Mouse (Mus musculus) ES-Bruce4 (cell line): ENCODE measurements around the gene Zfp462. TPM values are rescaled to one million over a fixed set of nuclear protein-coding genes. Genes with fewer than 3 reads are reported as not detected.

Experiments
- H3K27ac ChIP-seq: 2 replicates; pipeline ENCODE4 v1.5.1; 2012; ENCODE audit warnings: low read length, inconsistent platforms; ENCODE audit not compliant: insufficient read depth
- H3K27me3 ChIP-seq: 2 replicates; pipeline ENCODE4 v1.6.1; 2012; ENCODE audit warnings: mild to moderate bottlenecking, low read length, inconsistent platforms; ENCODE audit not compliant: control insufficient read depth, poor library complexity, insufficient read depth, severe bottlenecking
- H3K36me3 ChIP-seq: 2 replicates; pipeline ENCODE4 v1.6.1; 2012; ENCODE audit warnings: inconsistent platforms, mild to moderate bottlenecking, low read length, moderate library complexity; ENCODE audit not compliant: control insufficient read depth, poor library complexity, insufficient read depth, severe bottlenecking
- H3K4me1 ChIP-seq: one replicate; pipeline ENCODE4 v1.8.1; 2011; ENCODE audit warnings: low read length; ENCODE audit not compliant: control insufficient read depth, insufficient read depth
- H3K4me3 ChIP-seq: 2 replicates; pipeline ENCODE4 v1.5.1; 2011; ENCODE audit warnings: low read depth, mild to moderate bottlenecking, low read length
- H3K9ac ChIP-seq: 2 replicates; pipeline ENCODE4 v1.6.1; 2012; ENCODE audit warnings: low read depth, mild to moderate bottlenecking, inconsistent platforms; ENCODE audit not compliant: poor library complexity, severe bottlenecking
- H3K9me3 ChIP-seq: replicated peaks from 2 replicates; pipeline ENCODE4 v1.6.1; 2012; ENCODE audit warnings: mild to moderate bottlenecking, low read length, inconsistent platforms; ENCODE audit not compliant: control insufficient read depth, poor library complexity, insufficient read depth, severe bottlenecking
- CTCF ChIP-seq: IDR thresholded peaks from one replicate; pipeline ENCODE4 v1.8.1; 2011; ENCODE audit warnings: low read depth, low read length
- EP300 ChIP-seq: IDR thresholded peaks from 2 replicates; pipeline ENCODE4 v1.6.1; 2011; ENCODE audit warnings: low read depth, low read length; ENCODE audit not compliant: insufficient read depth
- POLR2A ChIP-seq: IDR thresholded peaks from one replicate; pipeline ENCODE4 v1.8.1; 2011; ENCODE audit warnings: low read length; ENCODE audit not compliant: insufficient read depth
- polyA plus RNA-seq: library from polyadenylated mRNA; stranded (reverse); fragments of >200 nt; gene quantifications from 2 replicates; pipeline ENCODE4 v1.2.4, GENCODE M21; 2011; ENCODE audit warnings: low read depth; ENCODE audit not compliant: missing spikeins, insufficient read depth, insufficient read length

The Zfp462 gene
- polyA plus RNA-seq, 1 experiment = 124 TPM

DNA sequence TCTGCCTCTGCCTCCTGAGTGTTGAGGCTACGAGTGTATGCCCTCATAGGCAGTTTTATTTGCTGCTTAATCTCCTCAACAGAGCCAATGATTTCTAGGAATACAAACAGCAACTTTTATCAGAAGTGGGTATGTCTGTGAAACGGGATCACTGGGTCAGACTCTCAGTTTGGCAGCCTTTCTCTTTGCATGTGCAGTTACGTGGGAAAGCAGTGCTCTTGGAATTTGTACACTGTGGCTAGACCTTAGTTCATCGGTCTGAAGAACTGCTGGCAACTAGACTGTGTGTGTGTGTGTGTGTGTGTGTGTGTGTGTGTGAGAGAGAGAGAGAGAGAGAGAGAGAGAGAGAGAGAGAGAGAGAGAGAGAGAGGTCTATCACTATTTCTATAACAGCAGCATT, 15.9 kb downstream of the Zfp462 start:
- TF ChIP-seq POLR2A = no peak
- TF ChIP-seq EP300 = no peak
- no peak for TF ChIP-seq CTCF
- Histone ChIP-seq H3K36me3 (peaks cover 10% of the 10 kb centered on the region), H3K27me3 (no peaks in the 10 kb centered on the region)

DNA sequence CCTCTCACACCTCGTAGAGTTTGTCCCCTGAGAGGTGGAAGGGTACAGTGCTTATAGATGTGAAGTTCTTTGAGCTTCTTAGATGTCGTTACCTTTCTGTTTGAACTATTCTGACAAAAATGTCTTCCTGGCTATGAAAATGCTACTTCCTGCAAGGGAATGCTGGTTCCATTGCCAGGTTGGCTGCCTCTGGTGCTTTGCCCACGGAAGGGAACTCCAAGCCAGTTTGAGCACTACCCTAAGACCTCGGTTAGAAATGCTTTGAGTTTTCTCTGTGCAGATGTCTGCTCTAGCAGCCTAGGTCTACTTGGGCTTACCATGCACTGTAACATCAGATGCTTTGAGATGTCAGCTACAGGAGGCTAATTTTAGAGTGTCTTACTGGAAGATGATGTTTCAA, 17.3 kb downstream of the Zfp462 start:
- peaks cover 10% of the 10 kb centered on the region for H3K36me3 ChIP-seq
- H3K27ac ChIP-seq = no peak overlapping the region
- no peak overlapping the region for H3K4me3 ChIP-seq
- H3K27me3 ChIP-seq = no peaks in the 10 kb centered on the region
- H3K9me3 ChIP-seq = no peaks in the 10 kb centered on the region
- TF ChIP-seq POLR2A = no peak
- no peak overlapping the region for H3K9ac ChIP-seq
- peaks cover 3% of the 10 kb centered on the region for H3K4me1 ChIP-seq

More for the DNA sequence above, 15.9 kb downstream of the Zfp462 start:
- H3K27ac ChIP-seq = no peak overlapping the region
- H3K9ac ChIP-seq = no peak overlapping the region
- H3K4me3 ChIP-seq = no peak overlapping the region
- H3K9me3 ChIP-seq = no peaks in the 10 kb centered on the region
- H3K4me1 ChIP-seq = peaks cover 3% of the 10 kb centered on the region

DNA sequence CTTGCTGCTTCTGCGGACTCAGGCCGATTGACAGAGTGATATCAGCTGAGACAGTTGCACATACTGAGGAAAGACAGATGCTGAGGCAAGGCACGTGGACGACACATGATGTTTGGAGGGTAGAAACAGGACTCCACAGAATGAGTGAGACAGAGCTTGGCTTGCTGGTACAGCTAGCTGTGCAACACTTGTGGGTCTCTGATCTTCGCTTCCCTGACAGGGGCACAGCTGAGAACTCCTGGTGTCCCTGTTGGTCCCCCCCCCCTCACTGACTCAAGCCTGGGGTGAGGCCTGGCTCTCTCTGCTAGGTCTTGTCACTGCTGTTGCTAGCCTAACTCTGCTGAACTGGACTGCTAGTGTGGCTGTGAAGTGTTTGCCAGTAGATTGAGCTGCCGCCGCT, 18.7 kb downstream of the Zfp462 start:
- Histone ChIP-seq H3K36me3 (peaks cover 8% of the 10 kb centered on the region), H3K4me3 (no peak overlapping the region), H3K27ac (no peak overlapping the region), H3K9ac (no peak overlapping the region), H3K4me1 (peaks cover 3% of the 10 kb centered on the region), H3K9me3 (no peaks in the 10 kb centered on the region), H3K27me3 (no peaks in the 10 kb centered on the region)
- TF ChIP-seq POLR2A = no peak
- no peak for TF ChIP-seq CTCF
- no peak for TF ChIP-seq EP300

DNA sequence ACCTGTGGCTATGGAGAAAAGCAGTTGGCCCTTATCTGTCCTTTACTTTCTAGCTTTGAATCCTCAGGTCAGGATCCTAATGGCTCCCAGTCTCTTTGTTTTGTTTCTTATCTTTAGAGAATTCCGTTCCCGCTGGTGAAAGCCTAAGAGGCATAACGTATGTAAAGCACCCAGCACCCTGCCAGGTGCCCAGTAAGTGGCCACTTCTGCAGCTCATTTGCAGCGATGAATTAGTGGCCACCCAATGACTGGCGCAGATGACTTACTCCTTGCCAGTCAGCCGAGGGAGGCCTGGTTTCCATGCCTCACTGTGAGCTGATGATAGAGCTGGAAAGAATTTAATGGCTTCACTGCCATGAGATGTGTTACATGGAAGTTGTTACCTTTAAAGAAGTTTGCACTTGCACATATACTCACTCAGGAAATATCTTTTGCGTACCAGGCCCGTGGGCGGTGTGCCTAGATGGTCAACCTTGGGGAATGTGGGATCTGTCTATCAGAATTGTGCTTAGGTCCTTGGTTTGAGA, 20.4 kb downstream of the Zfp462 start:
- peaks cover 2% of the 10 kb centered on the region for H3K4me1 ChIP-seq
- H3K36me3 ChIP-seq = peaks cover 6% of the 10 kb centered on the region
- TF ChIP-seq CTCF = no peak
- no peak for TF ChIP-seq EP300
- TF ChIP-seq POLR2A = no peak
- H3K9ac ChIP-seq = no peak overlapping the region
- no peaks in the 10 kb centered on the region for H3K9me3 ChIP-seq
- H3K4me3 ChIP-seq = no peak overlapping the region
- H3K27me3 ChIP-seq = no peaks in the 10 kb centered on the region
- H3K27ac ChIP-seq = no peak overlapping the region

DNA sequence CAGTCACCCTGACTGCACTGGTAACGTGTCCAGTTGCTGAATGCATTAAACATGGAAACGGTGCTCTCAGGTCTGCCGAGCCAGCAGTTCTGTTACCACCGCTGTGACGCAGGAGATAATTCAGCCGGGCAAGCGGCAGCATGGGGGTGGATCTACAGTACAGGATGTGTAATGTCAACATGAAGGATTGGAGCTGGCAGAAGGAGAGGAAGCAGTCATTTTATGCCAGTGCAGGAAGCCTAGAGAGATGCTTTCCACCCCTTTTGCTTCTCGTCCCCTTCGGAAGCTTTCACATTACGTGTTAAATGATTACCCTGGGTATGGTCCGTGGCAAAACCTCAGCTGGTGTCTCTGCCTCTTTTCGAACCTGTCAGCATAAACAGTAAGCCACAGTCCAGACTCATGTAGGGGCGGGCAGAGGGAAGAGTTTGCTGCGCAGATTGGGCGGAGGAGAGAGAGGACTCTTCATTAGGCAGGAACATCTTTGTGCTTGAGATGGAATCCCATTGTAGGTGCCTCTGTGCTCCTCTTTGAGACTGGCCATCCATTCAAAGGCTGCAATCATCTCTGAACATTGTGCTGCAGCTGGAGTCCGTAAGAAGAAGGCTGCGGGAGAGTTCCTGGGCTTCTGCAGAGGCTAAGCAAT, 21.4 kb downstream of the Zfp462 start:
- TF ChIP-seq POLR2A (no peak), EP300 (no peak), CTCF (no peak)
- Histone ChIP-seq H3K4me1 (peaks cover 2% of the 10 kb centered on the region), H3K9ac (no peak overlapping the region), H3K36me3 (peaks cover 3% of the 10 kb centered on the region), H3K4me3 (no peak overlapping the region), H3K9me3 (no peaks in the 10 kb centered on the region), H3K27ac (no peak overlapping the region), H3K27me3 (no peaks in the 10 kb centered on the region)

DNA sequence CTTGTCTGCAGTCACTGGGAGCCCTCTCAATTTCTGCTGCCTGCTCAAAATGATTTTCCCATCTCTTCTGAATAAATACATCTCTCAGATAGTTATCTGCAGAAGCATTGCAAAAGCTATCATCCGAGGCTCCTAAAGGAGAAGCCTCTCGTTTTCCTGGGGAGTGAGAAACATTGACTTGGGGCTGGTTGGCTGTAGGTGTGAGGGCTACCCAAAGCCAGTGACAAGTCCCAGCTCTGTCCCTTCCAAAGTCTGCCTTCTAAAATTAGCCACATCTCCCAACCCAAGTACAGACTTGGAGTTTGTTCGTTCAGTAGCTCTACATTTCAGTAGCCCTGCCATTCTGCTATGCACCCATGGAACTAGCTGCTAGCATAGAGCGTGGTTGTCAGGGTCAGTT, 22.3 kb downstream of the Zfp462 start:
- Histone ChIP-seq H3K9ac (no peak overlapping the region), H3K27ac (no peak overlapping the region), H3K9me3 (no peaks in the 10 kb centered on the region), H3K4me3 (no peak overlapping the region), H3K27me3 (no peaks in the 10 kb centered on the region), H3K36me3 (0 out of 2 replicates have a peak, but pooled peaks cover 3% of the 10 kb centered on the region), H3K4me1 (peaks cover 2% of the 10 kb centered on the region)
- TF ChIP-seq EP300 (no peak), POLR2A (no peak), CTCF (no peak)
